Comparison of ENCODE assay signal across 25 mouse cellular contexts in genomic region chr12:110802674-110803297, GRCm38 (mm10). TPM values are rescaled to one million over a fixed set of nuclear protein-coding genes. Genes with fewer than 3 reads are reported as not detected.
DNase-seq lines count a peak whose midpoint lies in the region; ATAC-seq and TF ChIP-seq lines count a peak whose summit lies in the region.
"Had no signal": no experiment of that assay in that cellular context is flagged by ENCODE, and none has a peak within 500 bp of the region (broad histone marks: within the 10 kb centered on the region; RNA-seq: fewer than 3 reads in every experiment).

No protein-coding gene starts in this region.

- H3K4me3 ChIP-seq in embryonic facial prominence, embryonic 14.5 days (ENCODE audit: low read depth, low read length): no peak overlapping the region
- H3K4me3 ChIP-seq in embryonic facial prominence, embryonic 10.5 days: no peak overlapping the region
- H3K4me3 ChIP-seq in limb, embryonic 14.5 days (replicated peaks; ENCODE audit: low read length): no peak overlapping the region
- no peak overlapping the region for H3K4me3 ChIP-seq in limb, embryonic 10.5 days
- no peak overlapping the region for H3K4me3 ChIP-seq in limb, embryonic 15.5 days
- H3K4me3 ChIP-seq: forebrain, embryonic 15.5 days; heart, embryonic 10.5 days; hindbrain, embryonic 10.5 days; limb, embryonic 12.5 days; liver, embryonic 13.5 days; midbrain, embryonic 12.5 days; neural tube, embryonic 12.5 days had no signal

- H3K9me3 ChIP-seq in embryonic facial prominence, embryonic 14.5 days (ENCODE audit: control insufficient read depth, low read length): no peaks in the 10 kb centered on the region
- H3K9me3 ChIP-seq in embryonic facial prominence, embryonic 10.5 days: no peaks in the 10 kb centered on the region
- H3K9me3 ChIP-seq in limb, embryonic 14.5 days (ENCODE audit: control insufficient read depth, low read length): no peaks in the 10 kb centered on the region
- no peaks in the 10 kb centered on the region for H3K9me3 ChIP-seq in limb, embryonic 10.5 days (replicated peaks)
- no peaks in the 10 kb centered on the region for H3K9me3 ChIP-seq in limb, embryonic 15.5 days
- H3K9me3 ChIP-seq: forebrain, embryonic 15.5 days; heart, embryonic 10.5 days; hindbrain, embryonic 10.5 days; limb, embryonic 12.5 days; liver, embryonic 13.5 days; midbrain, embryonic 12.5 days; neural tube, embryonic 12.5 days had no signal

- peak; percentile 46; the same call in 1 of the 2 replicates for ATAC-seq in embryonic facial prominence, embryonic 14.5 days (ENCODE audit: low read depth)
- peak; percentile 58; the same call in 1 of the 2 replicates for ATAC-seq in limb, embryonic 14.5 days (ENCODE audit: low FRiP score, low read depth)
- ATAC-seq in limb, embryonic 15.5 days (ENCODE audit: insufficient number of reproducible peaks, low FRiP score, low TSS enrichment, low read depth): no peak
- no peak for ATAC-seq in megakaryocyte-erythroid progenitor cell, adult 5-6 weeks (replicated peaks; ENCODE audit: low FRiP score, low TSS enrichment, poor library complexity, severe bottlenecking)
- ATAC-seq: forebrain, embryonic 15.5 days had no signal

- DNase-seq in embryonic facial prominence, embryonic 14.5 days (ENCODE audit: low spot score): peak; percentile 40
- DNase-seq in embryonic facial prominence, embryonic 10.5 days (ENCODE audit: low spot score): no peak
- DNase-seq in heart, adult 11 months: peak; percentile 66
- no peak for DNase-seq in heart, adult 9 months (ENCODE audit: low spot score in 2 of 2)
- no peak for DNase-seq in limb, embryonic 14.5 days (ENCODE audit: low spot score)
- no peak for DNase-seq in limb, embryonic 10.5 days (ENCODE audit: low spot score)
- DNase-seq: adrenal gland, postnatal 14 days; cerebellum, adult 9-11 months; kidney, adult 2 months; liver, embryonic 13.5 days; lung, adult 2 months; retina, postnatal 1 day; spleen, adult 18-20 months; thymus, postnatal 14 days had no signal

- 80% methylated on average over 5 of the region's 5 CpGs for WGBS in embryonic facial prominence, embryonic 14.5 days
- 89% methylated on average over 5 of the region's 5 CpGs for WGBS in embryonic facial prominence, embryonic 10.5 days
- 80% methylated on average over 5 of the region's 5 CpGs for WGBS in limb, embryonic 14.5 days
- 92% methylated on average over 5 of the region's 5 CpGs for WGBS in limb, embryonic 10.5 days
- WGBS in limb, embryonic 15.5 days: 80% methylated on average over 5 of the region's 5 CpGs

- H3K27ac ChIP-seq in embryonic facial prominence, embryonic 14.5 days (replicated peaks; ENCODE audit: low read depth, low read length): no peak overlapping the region
- H3K27ac ChIP-seq in embryonic facial prominence, embryonic 10.5 days (replicated peaks): no peak overlapping the region
- H3K27ac ChIP-seq in limb, embryonic 14.5 days (replicated peaks; ENCODE audit: low read depth, low read length): no peak overlapping the region
- no peak overlapping the region for H3K27ac ChIP-seq in limb, embryonic 10.5 days
- peak overlapping the region; percentile 24; the same call in 1 of the 2 replicates for H3K27ac ChIP-seq in limb, embryonic 15.5 days
- H3K27ac ChIP-seq: forebrain, embryonic 15.5 days; heart, embryonic 10.5 days; hindbrain, embryonic 10.5 days; kidney, postnatal 0 days; limb, embryonic 12.5 days; liver, embryonic 13.5 days; macrophage; midbrain, embryonic 12.5 days; neural tube, embryonic 12.5 days had no signal

- no peak overlapping the region for H3K4me2 ChIP-seq in embryonic facial prominence, embryonic 14.5 days (ENCODE audit: low read depth, low read length)
- no peak overlapping the region for H3K4me2 ChIP-seq in limb, embryonic 14.5 days (replicated peaks; ENCODE audit: low read depth, low read length, severe bottlenecking)
- H3K4me2 ChIP-seq in limb, embryonic 15.5 days: no peak overlapping the region
- H3K4me2 ChIP-seq: forebrain, embryonic 15.5 days; limb, embryonic 12.5 days; liver, embryonic 13.5 days; midbrain, embryonic 12.5 days; neural tube, embryonic 12.5 days had no signal

- TF ChIP-seq POLR2A in limb, embryonic 14.5 days (IDR thresholded peaks at IDR 0.05; ENCODE audit: borderline replicate concordance, extremely low read depth, insufficient read depth, insufficient read length): no peak

- no peaks in the 10 kb centered on the region for H3K27me3 ChIP-seq in embryonic facial prominence, embryonic 14.5 days (replicated peaks; ENCODE audit: control insufficient read depth, insufficient read depth, low read length)
- no peaks in the 10 kb centered on the region for H3K27me3 ChIP-seq in embryonic facial prominence, embryonic 10.5 days (replicated peaks; ENCODE audit: low read depth, poor library complexity, severe bottlenecking)
- H3K27me3 ChIP-seq in limb, embryonic 14.5 days (ENCODE audit: control insufficient read depth, insufficient read depth, low read length): no peaks in the 10 kb centered on the region
- H3K27me3 ChIP-seq in limb, embryonic 10.5 days (ENCODE audit: low read depth, poor library complexity, severe bottlenecking): no peaks in the 10 kb centered on the region
- H3K27me3 ChIP-seq in limb, embryonic 15.5 days: no peaks in the 10 kb centered on the region
- H3K27me3 ChIP-seq: forebrain, embryonic 15.5 days; limb, embryonic 12.5 days; liver, embryonic 13.5 days; midbrain, embryonic 12.5 days had no signal

- no peaks in the 10 kb centered on the region for H3K4me1 ChIP-seq in embryonic facial prominence, embryonic 14.5 days (ENCODE audit: control insufficient read depth, insufficient read depth, low read length)
- peaks cover 16% of the 10 kb centered on the region for H3K4me1 ChIP-seq in embryonic facial prominence, embryonic 10.5 days
- no peaks in the 10 kb centered on the region for H3K4me1 ChIP-seq in limb, embryonic 14.5 days (ENCODE audit: control insufficient read depth, insufficient read depth, low read length)
- H3K4me1 ChIP-seq in limb, embryonic 10.5 days: peaks cover 10% of the 10 kb centered on the region; the same call in 1 of the 2 replicates
- 0 out of 2 replicates have a peak, but pooled peaks cover 11% of the 10 kb centered on the region for H3K4me1 ChIP-seq in limb, embryonic 15.5 days

- no peak overlapping the region for H3K9ac ChIP-seq in embryonic facial prominence, embryonic 14.5 days (ENCODE audit: low read depth, low read length)
- no peak overlapping the region for H3K9ac ChIP-seq in limb, embryonic 14.5 days (ENCODE audit: low read depth, low read length, severe bottlenecking)
- H3K9ac ChIP-seq in limb, embryonic 15.5 days: no peak overlapping the region
- H3K9ac ChIP-seq: forebrain, embryonic 15.5 days; limb, embryonic 12.5 days; liver, embryonic 13.5 days; midbrain, embryonic 12.5 days; neural tube, embryonic 12.5 days had no signal

- peaks cover 12% of the 10 kb centered on the region; the same call in 1 of the 2 replicates for H3K36me3 ChIP-seq in embryonic facial prominence, embryonic 14.5 days (ENCODE audit: control insufficient read depth, insufficient read depth, low read length)
- H3K36me3 ChIP-seq in embryonic facial prominence, embryonic 10.5 days (replicated peaks): peaks cover 62% of the 10 kb centered on the region
- H3K36me3 ChIP-seq in limb, embryonic 14.5 days (ENCODE audit: control insufficient read depth, insufficient read depth, low read length): peaks cover 15% of the 10 kb centered on the region; the same call in 1 of the 2 replicates
- H3K36me3 ChIP-seq in limb, embryonic 10.5 days: peaks cover 39% of the 10 kb centered on the region
- peaks cover 22% of the 10 kb centered on the region for H3K36me3 ChIP-seq in limb, embryonic 15.5 days
- H3K36me3 ChIP-seq: forebrain, embryonic 15.5 days; liver, embryonic 13.5 days had no signal

RNA-seq across cellular contexts. Expression of gene Mok, which starts 38.0 kb away (rescaled TPM):
- 5.3 and 6.1 TPM in 2 replicates for polyA plus RNA-seq in embryonic facial prominence, embryonic 14.5 days (2014; fragmentation: Nextera tagmentation; extraction: Ambion mirVana)
- polyA plus RNA-seq in embryonic facial prominence, embryonic 10.5 days (2016; fragmentation: Nextera tagmentation; extraction: Ambion mirVana): 7.2 and 10.1 TPM in 2 replicates
- polyA plus RNA-seq in limb, embryonic 14.5 days (2012; rRNA removed): 5.4 and 5.6 TPM in 2 replicates
- 4.5 and 5.8 TPM in 2 replicates for polyA plus RNA-seq in limb, embryonic 14.5 days (2014; fragmentation: Nextera tagmentation; extraction: Ambion mirVana)
- 6.0 and 6.5 TPM in 2 replicates for polyA plus RNA-seq in limb, embryonic 10.5 days (2016; fragmentation: Nextera tagmentation; extraction: Ambion mirVana)
- polyA plus RNA-seq in limb, embryonic 15.5 days (2015; fragmentation: Nextera tagmentation; extraction: Ambion mirVana): 3.6 and 4.3 TPM in 2 replicates
- total RNA-seq in megakaryocyte-erythroid progenitor cell, adult 5-6 weeks (2014; fragmentation: Nextera tagmentation): 0.42 and 0.67 TPM in 2 replicates
- total RNA-seq in megakaryocyte-erythroid progenitor cell, adult 5-6 weeks (2017): 0.05 TPM in 1 of 2 replicates, not detected in the other
- total RNA-seq: common myeloid progenitor, adult 5-6 weeks had no signal

RNA-seq across cellular contexts. Expression of gene Zfp839, which starts 47.3 kb away (rescaled TPM):
- 2.4 and 4.1 TPM in 2 replicates for polyA plus RNA-seq in embryonic facial prominence, embryonic 14.5 days (2014; fragmentation: Nextera tagmentation; extraction: Ambion mirVana)
- 5.6 and 6.1 TPM in 2 replicates for polyA plus RNA-seq in embryonic facial prominence, embryonic 10.5 days (2016; fragmentation: Nextera tagmentation; extraction: Ambion mirVana)
- 8.7 and 10.0 TPM in 2 replicates for polyA plus RNA-seq in limb, embryonic 14.5 days (2012; rRNA removed)
- polyA plus RNA-seq in limb, embryonic 14.5 days (2014; fragmentation: Nextera tagmentation; extraction: Ambion mirVana): 3.9 and 4.8 TPM in 2 replicates
- polyA plus RNA-seq in limb, embryonic 10.5 days (2016; fragmentation: Nextera tagmentation; extraction: Ambion mirVana): 3.9 and 6.2 TPM in 2 replicates
- polyA plus RNA-seq in limb, embryonic 15.5 days (2015; fragmentation: Nextera tagmentation; extraction: Ambion mirVana): 6.5 and 8.8 TPM in 2 replicates
- 5.9 and 6.6 TPM in 2 replicates for total RNA-seq in megakaryocyte-erythroid progenitor cell, adult 5-6 weeks (2014; fragmentation: Nextera tagmentation)
- 3.8 and 5.4 TPM in 2 replicates for total RNA-seq in megakaryocyte-erythroid progenitor cell, adult 5-6 weeks (2017)

Comparison
In these comparisons a context has a peak if more than half of its experiments do, and no peak if none do; other contexts are left out.
1. ATAC-seq: peak in embryonic facial prominence, embryonic 14.5 days (single experiment) and limb, embryonic 14.5 days (single experiment); none in limb, embryonic 15.5 days (single experiment) and megakaryocyte-erythroid progenitor cell, adult 5-6 weeks (single experiment).
2. DNase-seq: peak in embryonic facial prominence, embryonic 14.5 days (single experiment) and heart, adult 11 months (single experiment); none in embryonic facial prominence, embryonic 10.5 days (single experiment), heart, adult 9 months (0 of 2), limb, embryonic 14.5 days (single experiment) and limb, embryonic 10.5 days (single experiment).